Mouse (Mus musculus): ENCODE measurements around the gene Tirap.

DNA sequence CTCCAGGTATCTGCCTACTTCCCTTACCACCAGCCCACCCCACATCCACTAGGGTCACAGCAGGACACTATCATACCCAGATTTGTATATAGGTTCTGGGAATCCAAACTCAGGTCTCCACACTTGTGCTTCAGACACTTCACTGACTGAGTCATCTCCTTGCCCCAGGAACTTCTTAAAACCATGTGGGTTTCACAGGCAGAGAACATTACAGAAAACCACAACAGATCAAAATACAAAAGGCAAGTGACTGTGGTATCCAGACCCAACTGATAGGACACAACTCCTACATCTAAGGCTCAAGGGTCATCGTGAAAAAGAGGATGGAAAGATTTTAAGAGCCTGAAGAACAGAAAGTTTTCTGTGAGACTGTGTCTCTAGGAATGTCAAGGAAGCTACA lies 26.8 kb downstream of the Tirap start:
- TF ChIP-seq CTCF (IDR thresholded peaks at IDR 0.05; ENCODE audit: low read depth, low read length) (no peak), POLR2A (IDR thresholded peaks at IDR 0.05; ENCODE audit: extremely low read depth, insufficient read depth, low read length) (no peak)

Measured in liver, adult 2 months (tissue).